Mouse (Mus musculus): ENCODE results near the gene Tpte. TPM values are rescaled to one million over a fixed set of nuclear protein-coding genes. Genes with fewer than 3 reads are reported as not detected.
A peak's percentile ranks its signal among the peaks of the same experiment; 100 is the strongest.
"Not testable (repeated sequence)": the region's sequence is repeated elsewhere in the genome, so short reads cannot be mapped to it uniquely, and the experiment has no call there.

Gene Tpte
- polyA plus RNA-seq, 1 experiment from 2014 or later = not detected

GRCm38 (mm10) chr8:22273142-22273541 is 10.1 kb upstream of the Tpte start:
- WGBS = 93% methylated on average over 3 of the region's 3 CpGs
- Histone ChIP-seq H3K27ac (no peak overlapping the region), H3K9ac (replicated peaks) (no peak overlapping the region), H3K9me3 (no peaks in the 10 kb centered on the region), H3K4me1 (replicated peaks) (no peaks in the 10 kb centered on the region), H3K4me2 (replicated peaks) (no peak overlapping the region), H3K4me3 (replicated peaks) (no peak overlapping the region), H3K27me3 (no peaks in the 10 kb centered on the region), H3K36me3 (no peaks in the 10 kb centered on the region)
- ATAC-seq = no peak

DNA sequence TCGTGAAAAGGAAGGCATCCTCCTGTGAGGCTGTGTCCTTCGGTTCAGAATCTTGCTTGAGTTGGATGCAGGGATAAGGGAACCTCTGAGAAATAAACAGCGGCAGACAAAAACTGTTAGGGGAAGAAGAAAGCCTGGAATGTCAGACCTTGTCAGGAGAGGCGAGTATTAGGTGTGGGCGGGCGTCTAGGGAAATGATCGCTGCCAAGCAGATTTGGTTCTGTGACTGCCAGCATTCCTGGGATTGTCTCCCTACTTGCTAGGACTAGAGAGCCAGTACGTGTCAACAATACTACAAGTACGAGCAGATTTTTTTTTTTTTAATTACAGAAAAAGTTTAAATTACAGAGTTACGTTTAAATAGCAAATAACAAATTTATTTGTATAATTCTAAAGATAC is 8.6 kb upstream of the Tpte start:
- Histone ChIP-seq H3K27me3 (no peaks in the 10 kb centered on the region), H3K9me3 (no peaks in the 10 kb centered on the region), H3K4me1 (replicated peaks) (no peaks in the 10 kb centered on the region), H3K4me3 (replicated peaks) (no peak overlapping the region), H3K4me2 (replicated peaks) (no peak overlapping the region), H3K9ac (replicated peaks) (no peak overlapping the region), H3K27ac (no peak overlapping the region), H3K36me3 (no peaks in the 10 kb centered on the region)
- WGBS = 75% methylated on average over 10 of the region's 10 CpGs
- no peak for ATAC-seq

- ATAC-seq = no peak
- Histone ChIP-seq H3K4me2 (replicated peaks) (no peak overlapping the region), H3K36me3 (no peaks in the 10 kb centered on the region), H3K9ac (replicated peaks) (no peak overlapping the region), H3K9me3 (no peaks in the 10 kb centered on the region), H3K4me1 (replicated peaks) (peaks cover 9% of the 10 kb centered on the region; the same call in 1 of the 2 replicates), H3K27me3 (no peaks in the 10 kb centered on the region), H3K4me3 (replicated peaks) (no peak overlapping the region), H3K27ac (no peak overlapping the region)
- WGBS = 53% methylated on average over 2 of the region's 2 CpGs
Observed at GRCm38 (mm10) chr8:22302326-22302725, 19.1 kb downstream of the Tpte start.

GRCm38 (mm10) chr8:22302896-22303306 is 19.7 kb downstream of the Tpte start:
- H3K4me3 ChIP-seq (replicated peaks) = peak overlapping the region; percentile 29
- 0 out of 2 replicates have a peak overlapping the region, but pooled peaks have one; percentile 23 for H3K9ac ChIP-seq (replicated peaks)
- H3K36me3 ChIP-seq = no peaks in the 10 kb centered on the region
- H3K4me2 ChIP-seq (replicated peaks) = peak overlapping the region; percentile 50
- peak; percentile 89 for ATAC-seq
- no peak overlapping the region for H3K27ac ChIP-seq
- WGBS = 15% methylated on average over 7 of the region's 7 CpGs
- H3K9me3 ChIP-seq = no peaks in the 10 kb centered on the region
- no peaks in the 10 kb centered on the region for H3K27me3 ChIP-seq
- H3K4me1 ChIP-seq (replicated peaks) = peaks cover 9% of the 10 kb centered on the region; the same call in 1 of the 2 replicates

- not testable (repeated sequence) for H3K4me3 ChIP-seq (replicated peaks); H3K4me1 ChIP-seq (replicated peaks); H3K27me3 ChIP-seq; H3K9me3 ChIP-seq; H3K9ac ChIP-seq (replicated peaks); H3K4me2 ChIP-seq (replicated peaks); H3K36me3 ChIP-seq; ATAC-seq; H3K27ac ChIP-seq
- 86% methylated on average over 8 of the region's 9 CpGs for WGBS
Observed at GRCm38 (mm10) chr8:22304045-22304444, 20.8 kb downstream of the Tpte start.

GRCm38 (mm10) chr8:22306999-22307398 is 23.8 kb downstream of the Tpte start:
- no peak overlapping the region for H3K4me2 ChIP-seq (replicated peaks)
- H3K9me3 ChIP-seq = no peaks in the 10 kb centered on the region
- H3K9ac ChIP-seq (replicated peaks) = no peak overlapping the region
- WGBS = 79% methylated on average over 10 of the region's 10 CpGs
- H3K27me3 ChIP-seq = no peaks in the 10 kb centered on the region
- H3K36me3 ChIP-seq = no peaks in the 10 kb centered on the region
- no peak for ATAC-seq
- no peak overlapping the region for H3K27ac ChIP-seq
- H3K4me3 ChIP-seq (replicated peaks) = no peak overlapping the region
- peaks cover 9% of the 10 kb centered on the region; the same call in 1 of the 2 replicates for H3K4me1 ChIP-seq (replicated peaks)

DNA sequence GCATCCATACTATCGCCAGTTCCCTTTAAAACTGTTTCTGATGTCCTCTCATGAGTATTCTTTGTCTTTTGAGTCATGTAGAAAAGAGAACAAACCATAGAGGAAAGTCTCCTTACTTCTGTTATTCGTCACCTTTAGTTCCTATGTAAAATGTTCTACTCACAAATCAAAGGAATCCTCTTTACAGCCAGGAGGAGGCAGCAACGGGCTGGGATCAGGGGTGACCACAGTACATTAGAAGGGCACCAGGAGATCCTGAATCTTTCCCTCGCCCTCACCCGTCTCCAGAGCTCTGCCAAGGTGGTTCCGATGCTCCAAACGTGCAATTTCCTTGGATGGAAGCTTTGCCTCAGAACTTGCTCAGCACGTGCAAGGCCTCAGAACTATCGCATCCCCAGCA is 28.2 kb downstream of the Tpte start:
- Histone ChIP-seq H3K4me3 (replicated peaks) (no peak overlapping the region), H3K36me3 (no peaks in the 10 kb centered on the region), H3K4me2 (replicated peaks) (no peak overlapping the region), H3K9ac (replicated peaks) (no peak overlapping the region), H3K4me1 (replicated peaks) (no peaks in the 10 kb centered on the region), H3K9me3 (no peaks in the 10 kb centered on the region), H3K27ac (no peak overlapping the region), H3K27me3 (no peaks in the 10 kb centered on the region)
- no peak for ATAC-seq
- WGBS = 72% methylated on average over 9 of the region's 9 CpGs

DNA sequence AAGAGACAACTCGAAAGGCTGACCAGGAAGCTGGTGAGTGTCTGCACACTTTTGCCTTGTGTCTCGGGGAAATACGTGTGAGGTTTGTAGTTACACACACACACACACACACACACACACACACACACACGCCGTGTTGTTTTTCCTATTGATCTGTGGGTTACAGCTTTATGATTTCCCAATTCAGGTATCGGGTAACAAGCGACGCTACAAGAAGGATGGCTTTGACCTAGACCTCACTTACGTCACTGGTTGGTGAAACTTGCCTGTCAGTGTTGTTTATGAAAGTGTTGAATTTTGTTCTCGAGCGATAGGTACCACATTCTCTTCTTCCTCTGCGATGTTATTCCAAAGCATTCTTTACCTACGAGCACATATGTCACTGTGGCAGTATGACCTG is 52.2 kb downstream of the Tpte start:
- ATAC-seq = no peak
- no peak overlapping the region for H3K27ac ChIP-seq
- no peak overlapping the region for H3K4me3 ChIP-seq (replicated peaks)
- H3K9ac ChIP-seq (replicated peaks) = no peak overlapping the region
- H3K9me3 ChIP-seq = no peaks in the 10 kb centered on the region
- no peak overlapping the region for H3K4me2 ChIP-seq (replicated peaks)
- WGBS = 92% methylated on average over 13 of the region's 13 CpGs
- H3K27me3 ChIP-seq = no peaks in the 10 kb centered on the region
- no peaks in the 10 kb centered on the region for H3K4me1 ChIP-seq (replicated peaks)
- H3K36me3 ChIP-seq = no peaks in the 10 kb centered on the region

GRCm38 (mm10) chr8:22359359-22359758 is 76.1 kb downstream of the Tpte start:
- WGBS = 88% methylated on average over 6 of the region's 6 CpGs
- H3K9me3 ChIP-seq = no peaks in the 10 kb centered on the region
- no peak overlapping the region for H3K4me3 ChIP-seq (replicated peaks)
- no peaks in the 10 kb centered on the region for H3K36me3 ChIP-seq
- H3K27me3 ChIP-seq = no peaks in the 10 kb centered on the region
- H3K9ac ChIP-seq (replicated peaks) = no peak overlapping the region
- no peak overlapping the region for H3K4me2 ChIP-seq (replicated peaks)
- H3K27ac ChIP-seq = no peak overlapping the region
- no peak for ATAC-seq
- no peaks in the 10 kb centered on the region for H3K4me1 ChIP-seq (replicated peaks)

- whole genome bisulfite sequencing = 92% methylated on average over 6 of the region's 6 CpGs
- Histone ChIP-seq H3K27me3 (no peaks in the 10 kb centered on the region), H3K4me3 (replicated peaks) (no peak overlapping the region), H3K9me3 (no peaks in the 10 kb centered on the region), H3K4me1 (replicated peaks) (no peaks in the 10 kb centered on the region), H3K27ac (no peak overlapping the region), H3K36me3 (no peaks in the 10 kb centered on the region), H3K4me2 (replicated peaks) (no peak overlapping the region), H3K9ac (replicated peaks) (no peak overlapping the region)
- ATAC-seq = no peak
Observed at GRCm38 (mm10) chr8:22359882-22360281, 76.6 kb downstream of the Tpte start.

- H3K27ac ChIP-seq = no peak overlapping the region
- H3K9ac ChIP-seq (replicated peaks) = no peak overlapping the region
- H3K4me3 ChIP-seq (replicated peaks) = no peak overlapping the region
- H3K27me3 ChIP-seq = no peaks in the 10 kb centered on the region
- no peaks in the 10 kb centered on the region for H3K9me3 ChIP-seq
- H3K4me2 ChIP-seq (replicated peaks) = no peak overlapping the region
- ATAC-seq = no peak
- WGBS = 94% methylated on average over 5 of the region's 5 CpGs
- H3K36me3 ChIP-seq = peaks cover 13% of the 10 kb centered on the region
- H3K4me1 ChIP-seq (replicated peaks) = no peaks in the 10 kb centered on the region
Observed at GRCm38 (mm10) chr8:22376311-22376710, 93.1 kb downstream of the Tpte start.

DNA sequence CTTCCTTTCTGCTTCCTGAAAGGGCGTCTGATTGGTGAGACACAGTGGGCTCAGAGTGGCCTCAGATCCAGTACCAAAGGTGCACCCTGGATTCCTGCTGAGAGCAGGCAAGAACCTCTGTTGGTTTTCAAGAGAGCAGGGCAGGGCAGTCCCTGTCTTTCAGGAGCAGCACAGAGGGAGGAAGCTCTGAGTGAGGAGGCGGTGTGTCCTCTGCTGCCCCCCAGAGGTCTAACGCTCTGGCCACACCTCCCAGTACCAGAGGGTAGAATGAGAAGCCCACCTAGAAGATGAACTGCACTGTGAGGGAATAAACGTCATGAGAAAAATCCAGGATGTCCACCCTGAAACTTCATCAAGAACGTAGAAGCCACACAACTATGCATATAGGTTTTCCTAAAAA is 93.7 kb downstream of the Tpte start:
- Histone ChIP-seq H3K9ac (replicated peaks) (no peak overlapping the region), H3K9me3 (no peaks in the 10 kb centered on the region), H3K36me3 (peaks cover 19% of the 10 kb centered on the region), H3K27me3 (no peaks in the 10 kb centered on the region), H3K4me2 (replicated peaks) (no peak overlapping the region), H3K4me1 (replicated peaks) (no peaks in the 10 kb centered on the region), H3K27ac (no peak overlapping the region), H3K4me3 (replicated peaks) (no peak overlapping the region)
- ATAC-seq = peak; percentile 83
- WGBS = 47% methylated on average over 5 of the region's 5 CpGs

- Histone ChIP-seq H3K4me3 (replicated peaks) (no peak overlapping the region), H3K27ac (no peak overlapping the region), H3K9me3 (no peaks in the 10 kb centered on the region), H3K9ac (replicated peaks) (no peak overlapping the region), H3K36me3 (peaks cover 32% of the 10 kb centered on the region), H3K4me1 (replicated peaks) (no peaks in the 10 kb centered on the region), H3K4me2 (replicated peaks) (no peak overlapping the region), H3K27me3 (no peaks in the 10 kb centered on the region)
- WGBS = 94% methylated on average over 11 of the region's 11 CpGs
- ATAC-seq = no peak
Observed at GRCm38 (mm10) chr8:22380934-22381333, 97.7 kb downstream of the Tpte start.
